Mouse (Mus musculus) v-Abl transformed pro-B cells (cell line): ENCODE results near the gene Tbc1d9b.

Experiments
- in situ Hi-C, 2 experiments: fragments of 400-800 bp; cut with MboI; formaldehyde crosslinking; loops; one replicate each; pipeline ENCODE4 v1.15.1; 2025; ENCODE audit not compliant: unreplicated experiment in 2 of 2

The Tbc1d9b gene

DNA sequence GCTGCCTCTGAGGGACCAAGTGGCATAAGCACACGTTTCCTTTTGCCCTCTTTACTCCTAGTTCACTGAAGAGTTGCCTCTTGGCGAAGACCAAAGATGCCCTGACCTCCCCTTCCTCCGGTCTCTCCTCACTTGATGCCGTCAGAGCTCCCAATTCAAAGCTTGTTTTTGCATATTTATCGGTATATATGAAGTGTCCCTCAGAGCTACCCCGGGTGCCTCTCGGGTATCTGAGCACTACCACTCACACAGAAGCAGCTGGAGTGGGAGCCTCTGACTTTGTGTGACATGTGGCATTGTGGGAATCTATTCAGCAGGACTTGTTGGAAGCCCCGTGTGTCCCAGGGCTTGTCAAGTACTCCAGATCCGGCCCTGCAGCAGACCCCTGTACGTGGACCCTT, 605 bp downstream of the Tbc1d9b start:
- in situ Hi-C loops: loop anchor here in 1 of 2 experiments (10.0 to 25.0 kb wide), 3 partner anchors 93 to 706 kb away; partner anchors contain the start of genes Cnot6, Zfp354c and Zfp879

DNA sequence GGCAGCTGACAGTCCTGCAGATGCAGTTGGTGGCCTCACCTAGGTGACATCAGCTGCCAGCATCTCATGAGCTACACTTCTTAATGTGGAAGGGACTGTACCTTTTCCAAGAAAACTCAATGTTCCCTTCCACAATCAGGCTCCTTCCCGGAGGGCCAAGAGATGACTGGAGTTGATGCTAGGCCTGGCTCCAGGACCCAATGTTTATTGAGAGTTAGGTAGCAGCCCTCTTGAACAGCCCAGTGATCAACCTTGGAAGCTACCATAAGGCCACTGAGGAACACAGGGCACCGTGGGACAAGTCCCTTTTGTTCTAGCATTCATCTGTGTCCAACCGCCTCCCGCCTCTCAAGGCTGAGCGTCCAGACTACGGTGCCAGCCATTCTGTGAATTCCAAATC, 1.1 kb downstream of the Tbc1d9b start:
- in situ Hi-C loops: loop anchor here in 1 of 2 experiments (10.0 to 25.0 kb wide), 3 partner anchors 93 to 705 kb away; partner anchors contain the start of genes Cnot6, Zfp354c and Zfp879

DNA sequence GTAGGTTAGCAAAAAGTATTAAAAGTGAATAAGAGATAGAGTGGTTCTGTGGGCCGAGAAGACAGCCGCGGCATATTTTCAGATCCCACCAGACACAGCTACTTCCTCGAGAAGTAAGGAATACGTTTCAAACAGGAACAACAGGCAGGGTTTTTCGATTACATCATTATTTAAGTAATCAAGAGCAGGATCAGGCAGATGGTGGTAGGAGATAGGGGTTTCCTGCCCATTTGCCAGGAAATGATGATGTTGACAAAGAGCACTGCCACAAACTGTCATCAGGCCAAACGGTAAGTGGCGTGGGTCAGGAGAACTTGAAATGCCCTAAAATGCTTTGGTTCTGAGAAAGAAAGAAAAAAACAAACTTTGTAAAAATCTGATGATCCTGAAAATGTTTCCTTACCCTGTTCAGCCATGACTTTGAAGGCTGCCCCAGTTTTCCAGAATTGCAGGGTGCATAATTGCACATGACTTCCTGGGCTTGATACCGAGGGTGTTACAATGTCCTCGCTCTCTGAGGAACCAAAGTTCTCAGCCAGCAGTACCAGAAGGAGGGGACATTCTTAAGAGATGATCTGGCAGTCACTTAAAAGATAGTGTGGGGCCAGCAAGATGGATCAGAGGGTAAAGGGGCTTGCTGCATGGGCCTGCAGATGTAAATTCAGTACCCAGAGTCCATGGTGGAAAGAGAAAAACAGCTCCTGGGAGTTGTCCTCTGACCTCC, 3.1 kb downstream of the Tbc1d9b start:
- in situ Hi-C loops: loop anchor here in 1 of 2 experiments (10.0 to 25.0 kb wide), 3 partner anchors 91 to 703 kb away; partner anchors contain the start of genes Cnot6, Zfp354c and Zfp879

DNA sequence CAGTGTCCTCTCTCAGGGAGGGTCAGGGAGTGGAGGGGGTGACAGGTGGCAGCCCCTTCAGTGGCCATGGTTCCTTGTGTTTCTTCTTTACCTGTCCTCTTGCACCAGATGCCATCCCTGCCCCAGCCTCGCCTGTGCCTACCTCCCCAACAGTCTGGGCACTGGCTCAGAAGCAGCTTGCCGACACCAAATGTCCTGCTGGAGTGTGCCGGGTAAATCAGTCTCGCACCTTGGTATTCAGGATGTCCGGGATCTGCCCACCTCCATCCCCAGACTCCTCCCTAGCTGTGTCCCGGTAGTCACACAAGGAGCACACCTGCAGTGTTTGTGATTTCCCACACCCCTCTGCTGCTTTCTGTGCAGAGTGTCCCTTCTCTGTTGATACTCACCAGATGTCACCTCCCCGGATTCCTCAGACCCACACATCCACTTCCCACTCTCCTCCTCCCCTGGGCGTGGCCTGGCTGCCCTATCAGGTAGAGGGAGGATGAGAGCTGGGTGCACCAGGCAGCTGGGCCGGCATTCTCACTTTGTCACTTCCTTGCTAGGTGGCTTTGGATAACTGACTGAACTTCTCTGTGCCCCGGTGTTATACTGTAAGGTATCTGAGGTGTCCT, 7.1 kb downstream of the Tbc1d9b start:
- in situ Hi-C loops: loop anchor here in 1 of 2 experiments (10.0 to 25.0 kb wide), 3 partner anchors 86 to 699 kb away; partner anchors contain the start of genes Cnot6, Zfp354c and Zfp879

DNA sequence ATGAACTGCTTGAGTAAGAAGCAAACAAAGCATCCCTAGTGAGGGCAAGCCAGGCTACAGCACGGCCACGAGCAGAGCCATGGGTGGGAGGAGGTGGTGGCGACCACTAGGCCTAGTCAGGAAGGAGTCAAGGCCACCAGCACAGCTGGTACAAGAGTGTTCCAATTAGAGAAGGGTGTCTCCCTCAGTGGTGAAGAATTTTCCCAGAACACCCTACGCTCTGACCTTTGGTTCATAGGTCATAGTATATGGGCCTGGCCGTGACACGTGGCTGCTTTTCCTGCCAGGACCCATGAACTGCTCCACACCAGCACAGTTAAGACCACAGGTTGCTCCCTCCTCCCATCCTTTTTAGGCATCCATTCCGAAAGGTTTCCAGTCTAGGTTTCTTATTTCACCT, 8.4 kb downstream of the Tbc1d9b start:
- in situ Hi-C loops: loop anchor here in 1 of 2 experiments (10.0 to 25.0 kb wide), 3 partner anchors 85 to 698 kb away; partner anchors contain the start of genes Cnot6, Zfp354c and Zfp879

DNA sequence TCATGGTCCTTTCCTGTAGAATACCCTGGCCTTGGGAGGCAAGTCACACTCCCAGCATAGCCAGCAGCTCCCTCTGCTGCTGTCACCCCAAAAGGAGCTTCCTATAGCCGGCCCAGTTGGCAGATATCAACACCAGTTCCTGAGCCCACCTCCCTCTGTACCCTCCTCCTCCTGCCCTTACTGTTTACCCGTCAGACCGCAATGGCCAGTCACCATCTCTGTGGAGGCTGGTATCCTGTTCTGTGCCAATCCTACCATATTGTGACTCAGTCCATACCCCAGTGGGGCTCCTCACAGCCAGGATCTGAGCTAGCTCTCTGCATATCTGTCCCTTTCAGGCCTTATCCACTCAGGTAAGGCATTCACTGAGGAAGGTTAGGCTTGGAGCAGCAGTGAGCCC, 14.3 kb downstream of the Tbc1d9b start:
- in situ Hi-C loops: loop anchor here in 1 of 2 experiments (25.0 kb wide), 2 partner anchors 433 to 692 kb away; partner anchors contain the start of genes Cnot6, Zfp354c and Zfp879

DNA sequence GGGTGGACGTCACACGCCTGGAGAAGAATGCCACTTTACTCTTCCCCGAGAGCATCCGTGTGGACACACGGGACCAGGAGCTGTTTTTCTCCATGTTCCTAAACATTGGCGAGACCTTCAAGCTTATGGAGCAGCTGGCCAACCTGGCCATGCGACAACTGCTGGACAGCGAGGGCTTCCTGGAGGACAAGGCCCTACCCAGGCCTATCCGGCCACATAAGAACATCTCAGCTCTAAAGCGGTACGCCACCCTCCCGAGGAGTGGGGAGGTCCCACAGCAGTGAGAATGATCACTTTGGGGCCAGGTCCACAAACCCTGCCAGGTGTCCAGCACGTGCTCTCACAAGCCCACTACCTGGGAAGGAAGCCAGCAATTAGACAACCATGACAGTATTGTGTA, 14.9 kb downstream of the Tbc1d9b start:
- in situ Hi-C loops: loop anchor here in 1 of 2 experiments (25.0 kb wide), 2 partner anchors 434 to 691 kb away; partner anchors contain the start of genes Cnot6, Zfp354c and Zfp879

DNA sequence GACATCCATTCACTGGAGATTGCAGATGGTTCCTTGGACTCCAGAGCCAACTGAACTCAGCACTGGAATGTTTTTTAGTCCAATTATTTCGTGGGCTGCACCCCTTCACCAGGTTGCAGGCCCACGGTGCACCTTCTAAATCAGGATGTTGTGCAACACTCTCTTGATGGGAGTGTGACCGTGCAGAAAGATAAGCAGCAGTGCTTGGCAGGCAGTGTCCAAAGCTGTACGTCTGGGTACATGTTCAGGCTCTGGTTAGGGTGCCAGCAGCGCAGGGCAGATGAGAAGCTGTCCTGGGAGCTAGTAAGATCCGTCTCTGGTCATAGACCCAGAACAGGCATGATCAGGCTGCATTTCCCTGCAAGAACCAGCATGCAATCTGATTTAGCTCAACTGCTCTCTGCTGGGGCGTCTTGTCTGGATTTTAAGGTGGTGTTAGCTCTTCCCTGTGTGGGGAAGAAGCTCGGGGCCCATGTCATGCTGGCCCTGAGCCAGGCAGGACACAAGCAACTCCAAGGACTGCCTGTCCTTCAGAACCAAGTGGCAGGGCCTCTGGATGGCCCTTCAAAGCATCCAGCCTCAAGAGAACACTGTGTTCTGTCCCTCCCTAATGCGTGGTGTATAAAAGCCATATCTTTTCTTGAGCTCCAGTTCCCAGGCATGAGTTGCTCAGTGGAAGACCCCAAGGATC, 16.2 kb downstream of the Tbc1d9b start:
- in situ Hi-C loops: loop anchor here in 1 of 2 experiments (25.0 kb wide), 2 partner anchors 435 to 690 kb away; partner anchors contain the start of genes Cnot6, Zfp354c and Zfp879

DNA sequence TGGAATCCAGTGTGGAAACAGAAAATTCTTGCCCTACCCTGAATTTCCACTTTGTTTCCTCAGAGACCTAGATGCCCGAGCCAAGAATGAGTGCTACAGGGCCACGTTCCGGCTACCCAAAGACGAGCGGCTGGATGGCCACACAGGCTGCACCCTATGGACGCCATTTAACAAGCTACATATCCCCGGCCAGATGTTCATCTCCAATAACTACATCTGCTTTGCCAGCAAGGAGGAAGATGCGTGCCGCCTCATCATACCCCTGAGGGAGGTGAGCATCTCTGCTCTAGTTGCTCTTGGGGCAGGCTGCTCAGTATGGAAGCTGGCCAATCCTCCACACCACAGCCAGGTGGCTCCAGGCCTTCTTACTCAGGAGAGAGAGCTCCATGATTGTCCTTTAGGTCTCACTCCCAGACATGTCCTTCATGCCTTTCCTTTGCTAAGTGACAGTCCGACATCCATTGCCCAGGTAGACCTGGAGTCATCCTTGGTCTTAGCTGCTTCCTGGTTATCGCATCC, 16.8 kb downstream of the Tbc1d9b start:
- in situ Hi-C loops: loop anchor here in 1 of 2 experiments (25.0 kb wide), 2 partner anchors 436 to 689 kb away; partner anchors contain the start of genes Cnot6, Zfp354c and Zfp879

DNA sequence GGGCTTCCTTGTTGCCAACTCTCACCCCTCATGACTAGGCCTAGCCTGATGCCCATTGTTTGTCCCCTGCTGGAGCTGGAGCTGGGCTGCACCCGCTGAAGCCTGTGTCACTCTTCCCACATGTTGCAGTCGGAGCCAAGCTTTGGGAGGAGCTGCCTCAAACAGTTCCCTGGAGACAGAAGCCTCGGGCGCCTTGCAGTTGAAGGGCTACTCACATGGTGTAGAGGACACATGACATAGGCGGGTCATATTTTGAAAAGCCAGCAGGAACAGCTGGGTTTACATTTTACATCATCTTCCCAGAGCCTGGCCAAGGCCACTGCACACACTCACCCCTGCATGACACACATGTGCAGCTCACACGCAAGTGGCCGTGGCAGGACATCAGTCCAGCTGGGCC, 18.0 kb downstream of the Tbc1d9b start:
- in situ Hi-C loops: loop anchor here in 1 of 2 experiments (25.0 kb wide), 2 partner anchors 437 to 688 kb away; partner anchors contain the start of genes Cnot6, Zfp354c and Zfp879

DNA sequence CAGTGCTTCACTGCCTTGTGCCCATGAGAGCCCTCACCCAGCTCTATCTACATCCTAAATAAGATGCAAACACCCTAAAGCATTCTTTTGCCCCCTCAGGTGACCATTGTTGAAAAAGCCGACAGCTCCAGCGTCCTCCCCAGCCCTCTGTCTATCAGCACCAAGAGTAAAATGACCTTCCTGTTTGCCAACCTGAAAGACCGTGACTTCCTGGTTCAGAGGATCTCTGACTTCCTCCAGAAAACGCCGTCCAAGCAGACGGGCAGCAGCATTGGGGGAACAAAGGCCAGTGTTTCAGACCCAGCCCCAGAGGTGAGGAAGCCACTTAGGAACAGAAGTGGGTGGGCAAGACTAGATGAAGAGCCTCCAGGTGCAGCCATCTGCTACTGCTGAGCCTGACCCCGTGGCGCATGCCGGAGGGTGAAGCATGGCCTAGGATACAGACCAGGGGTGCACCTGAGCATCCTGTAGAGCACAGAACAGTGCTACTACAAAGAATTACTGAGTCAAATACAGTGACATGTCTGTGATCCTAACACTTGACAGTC, 18.5 kb downstream of the Tbc1d9b start:
- in situ Hi-C loops: loop anchor here in 1 of 2 experiments (25.0 kb wide), 2 partner anchors 437 to 688 kb away; partner anchors contain the start of genes Cnot6, Zfp354c and Zfp879

DNA sequence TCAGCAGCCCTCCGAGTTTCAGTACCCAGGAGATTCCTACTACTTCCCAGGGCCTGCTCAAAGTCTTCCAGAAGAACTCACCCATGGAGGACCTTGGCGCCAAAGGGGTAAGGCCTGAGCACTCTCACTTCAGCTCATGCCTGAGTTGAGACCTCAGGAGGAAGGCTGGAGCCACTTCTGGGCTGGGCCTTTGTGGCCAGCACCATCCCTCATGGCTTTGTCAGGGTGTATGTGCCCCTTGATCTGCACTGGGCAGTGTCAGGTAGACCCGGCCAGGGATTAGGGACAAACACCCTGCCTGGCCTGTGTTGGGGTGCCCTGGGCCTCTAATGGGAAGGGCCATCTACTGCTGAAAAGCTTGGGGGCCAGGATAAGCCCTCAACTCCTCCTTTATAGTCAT, 20.2 kb downstream of the Tbc1d9b start:
- in situ Hi-C loops: no loop called here

DNA sequence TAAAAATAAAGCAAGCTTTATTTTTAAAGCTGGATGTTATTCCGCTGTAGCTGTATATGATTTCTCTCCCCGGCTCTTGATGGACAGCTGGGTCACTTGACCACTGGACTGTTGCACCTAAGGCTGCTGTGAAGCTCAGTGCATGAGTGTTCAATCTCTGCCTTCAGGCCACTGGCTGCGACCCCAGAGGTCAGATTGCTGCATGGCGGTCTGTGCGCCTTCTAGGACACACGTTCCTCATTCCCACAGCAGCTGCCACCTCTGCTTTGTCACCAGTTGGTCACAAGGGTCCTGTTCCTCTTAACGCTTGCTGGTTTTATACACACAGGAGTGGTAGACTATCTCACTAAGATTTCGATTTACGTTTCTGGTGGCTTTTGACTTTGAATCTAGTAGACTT, 23.0 kb downstream of the Tbc1d9b start:
- in situ Hi-C loops: no loop called here

DNA sequence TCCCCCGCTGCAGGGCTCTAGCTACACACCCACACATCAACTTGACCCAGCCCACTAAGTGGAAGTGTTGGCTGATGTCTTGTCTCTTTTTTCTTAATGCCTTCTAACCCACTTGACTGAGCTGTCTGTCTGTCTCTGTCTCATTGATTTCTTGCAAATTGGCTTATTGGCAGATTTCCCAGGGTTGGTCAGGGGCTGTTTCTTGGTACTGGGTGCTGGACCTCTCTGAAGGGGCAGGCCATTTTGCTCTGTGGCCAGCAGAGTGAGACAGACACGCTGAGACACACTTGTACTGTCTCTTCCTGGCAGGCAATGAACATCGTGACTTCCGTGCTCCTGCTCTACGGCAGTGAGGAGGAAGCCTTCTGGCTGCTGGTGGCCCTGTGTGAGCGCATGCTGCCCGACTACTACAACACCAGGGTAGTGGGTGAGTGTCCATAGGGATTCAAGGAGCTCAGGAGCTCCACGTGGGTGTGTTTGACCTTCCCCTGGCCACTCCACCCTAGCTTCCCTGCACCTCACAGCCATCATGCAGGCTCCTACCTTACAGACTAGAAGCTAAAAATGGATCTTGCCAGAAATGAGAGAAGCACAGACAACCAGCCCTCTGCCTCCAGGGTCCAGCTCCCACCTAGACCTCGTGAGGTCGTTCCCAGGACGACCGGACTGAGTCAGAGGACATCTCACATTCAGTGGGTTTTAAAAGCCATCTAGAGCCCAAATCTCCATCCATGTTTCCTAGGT, 23.8 kb downstream of the Tbc1d9b start:
- in situ Hi-C loops: no loop called here

DNA sequence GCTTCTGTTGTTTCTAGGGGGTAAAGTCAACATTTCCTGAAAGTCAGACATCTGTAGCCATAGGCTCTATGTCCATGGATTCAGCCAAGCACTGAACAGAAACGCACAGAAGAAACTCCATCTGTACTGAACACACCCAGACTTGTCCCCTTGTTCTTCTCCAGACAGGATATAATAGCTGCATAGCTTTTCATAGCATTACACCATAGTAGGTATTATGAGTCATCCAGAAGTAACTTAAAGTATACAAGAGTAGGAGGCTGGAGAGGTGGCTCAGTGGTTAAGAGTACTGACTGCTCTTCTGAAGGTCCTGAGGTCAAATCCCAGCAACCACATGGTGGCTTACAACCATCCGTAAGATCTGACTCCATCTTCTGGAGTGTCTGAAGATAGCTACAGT, 24.6 kb downstream of the Tbc1d9b start:
- in situ Hi-C loops: no loop called here

DNA sequence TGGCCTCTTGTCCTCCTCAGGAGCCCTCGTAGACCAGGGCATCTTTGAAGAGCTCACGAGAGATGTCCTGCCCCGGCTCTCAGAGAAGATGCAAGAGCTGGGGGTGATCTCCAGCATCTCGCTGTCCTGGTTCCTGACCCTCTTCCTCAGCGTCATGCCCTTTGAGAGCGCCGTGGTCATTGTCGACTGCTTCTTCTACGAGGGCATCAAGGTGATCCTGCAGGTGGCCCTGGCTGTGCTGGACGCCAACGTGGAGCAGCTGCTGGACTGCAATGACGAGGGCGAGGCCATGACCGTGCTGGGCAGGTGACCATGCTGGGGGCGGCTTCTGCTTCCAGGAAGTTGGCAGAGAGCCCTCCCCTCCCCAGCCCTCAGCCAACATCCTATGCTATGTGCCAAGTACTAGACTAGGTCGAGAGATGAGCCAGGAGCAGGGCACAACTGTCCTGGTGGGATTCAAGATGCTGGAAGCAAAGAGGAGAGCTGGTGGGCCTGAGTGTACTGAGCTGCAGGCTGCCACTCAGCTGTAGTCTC, 25.6 kb downstream of the Tbc1d9b start:
- in situ Hi-C loops: no loop called here

DNA sequence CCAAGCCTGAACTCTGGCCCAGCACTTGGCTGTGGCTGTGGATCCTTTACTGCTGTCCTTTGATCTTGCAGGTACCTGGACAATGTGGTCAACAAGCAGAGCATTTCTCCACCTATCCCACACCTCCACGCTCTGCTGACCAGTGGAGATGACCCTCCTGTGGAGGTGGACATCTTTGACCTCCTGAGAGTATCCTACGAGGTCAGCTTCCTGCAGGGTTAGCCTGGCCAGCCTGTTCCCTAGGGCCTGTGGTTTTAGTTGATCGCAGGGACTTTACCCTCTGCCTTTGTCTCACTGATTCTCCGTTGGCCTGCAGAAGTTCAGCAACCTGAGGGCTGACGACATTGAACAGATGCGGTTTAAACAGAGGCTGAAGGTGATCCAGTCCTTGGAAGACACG, 27.1 kb downstream of the Tbc1d9b start:
- in situ Hi-C loops: no loop called here

DNA sequence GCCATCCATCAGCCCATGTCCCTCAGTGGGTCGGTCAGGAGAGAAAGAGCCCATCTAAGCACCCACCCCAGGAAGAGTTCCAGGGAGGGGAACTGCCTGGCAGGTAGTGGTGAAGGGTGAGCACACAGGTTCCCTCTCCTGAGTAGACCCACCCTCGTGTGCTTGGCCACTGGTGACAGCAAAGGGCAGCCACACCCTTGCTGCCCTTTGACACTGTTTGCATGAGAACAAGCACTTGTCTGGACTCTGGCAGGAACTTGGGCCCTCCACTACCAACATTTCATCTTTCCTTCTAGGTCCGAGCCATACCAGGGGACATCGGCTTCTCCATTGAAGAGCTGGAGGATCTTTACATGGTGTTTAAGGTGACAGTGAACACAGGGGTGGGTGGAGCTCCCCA, 28.2 kb downstream of the Tbc1d9b start:
- in situ Hi-C loops: no loop called here
